Comparison of ENCODE assay signal across 8 mouse cellular contexts in the genomic region with DNA sequence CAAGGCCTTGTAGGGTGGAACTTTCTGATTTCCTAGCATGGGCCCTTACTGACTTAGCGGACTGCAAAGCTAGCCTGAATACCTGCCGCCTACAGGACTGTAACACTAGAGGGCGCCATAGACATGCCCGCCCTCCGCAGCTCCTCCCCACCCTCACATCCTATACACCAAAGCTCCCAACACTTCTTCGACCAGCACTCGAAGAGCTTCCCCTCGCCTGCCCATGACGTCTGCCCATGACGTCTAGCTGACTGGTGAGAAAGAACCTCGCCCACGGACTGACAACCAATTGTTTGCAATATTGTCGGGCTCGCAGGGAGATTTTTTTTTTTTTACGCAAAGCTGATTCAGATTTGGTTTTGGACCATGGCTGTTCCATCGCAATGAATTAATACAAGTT. TPM values are rescaled to one million over a fixed set of nuclear protein-coding genes. Genes with fewer than 3 reads are reported as not detected.
DNase-seq lines count a peak whose midpoint lies in the region; ATAC-seq and TF ChIP-seq lines count a peak whose summit lies in the region.

No protein-coding gene starts in this region.

- no peaks in the 10 kb centered on the region for H3K79me2 ChIP-seq in heart, adult 2 months (replicated peaks; ENCODE audit: control insufficient read depth, insufficient read depth, low read length)

- peak; percentile 65 for DNase-seq in 3134 (ENCODE audit: extremely low read depth, insufficient read length, low spot score)
- DNase-seq in adrenal gland, adult 18-20 months (ENCODE audit: low spot score in 2 of 2) = peak; percentile 47 to 54
- peak; percentile 68 for DNase-seq in embryo, embryonic 11.5 days (ENCODE audit: low read depth, low spot score)
- peak; percentile 75 to 80 for DNase-seq in heart, adult 2 months
- DNase-seq in kidney, adult 18-20 months = peak; percentile 56
- peak; percentile 86 for DNase-seq in midbrain, embryonic 14.5 days
- DNase-seq in spleen, adult 18-20 months = peak; percentile 50 to 55

- H3K4me2 ChIP-seq in limb, embryonic 12.5 days = peak overlapping the region; percentile 50
- H3K4me2 ChIP-seq in midbrain, embryonic 14.5 days (ENCODE audit: low read length) = peak overlapping the region; percentile 45

- no peak overlapping the region for H3K4me3 ChIP-seq in heart, adult 2 months
- no peak overlapping the region for H3K4me3 ChIP-seq in limb, embryonic 12.5 days (replicated peaks)
- H3K4me3 ChIP-seq in midbrain, embryonic 14.5 days (replicated peaks; ENCODE audit: low read depth, low read length) = no peak overlapping the region

- peak; percentile 85; the same call in 1 of the 2 replicates for ATAC-seq in limb, embryonic 12.5 days (ENCODE audit: insufficient number of reproducible peaks, insufficient read depth, low FRiP score, low TSS enrichment, low read depth)
- peak; percentile 71; the same call in 1 of the 2 replicates for ATAC-seq in midbrain, embryonic 14.5 days (ENCODE audit: low FRiP score, low TSS enrichment)

- TF ChIP-seq CTCF in heart, adult 2 months (IDR thresholded peaks at IDR 0.05) = peak; percentile 100

- peak; percentile 77 for TF ChIP-seq EP300 in heart, adult 2 months (IDR thresholded peaks at IDR 0.05; ENCODE audit: insufficient read depth, low read depth, low read length)

- intact Hi-C loops in heart, adult 2 months (cut with DNase I) = loop anchor here (1.0 to 10.0 kb wide), 4 partner anchors 95 to 797 kb away; a partner anchor contains a TSS

- WGBS in heart, adult 2 months = 5% methylated on average over 16 of the region's 16 CpGs
- 9% methylated on average over 16 of the region's 16 CpGs for WGBS in limb, embryonic 12.5 days
- 9% methylated on average over 16 of the region's 16 CpGs for WGBS in midbrain, embryonic 14.5 days

- no peaks in the 10 kb centered on the region for H3K9me3 ChIP-seq in limb, embryonic 12.5 days
- no peaks in the 10 kb centered on the region for H3K9me3 ChIP-seq in midbrain, embryonic 14.5 days (ENCODE audit: control insufficient read depth, low read length)

- H3K27ac ChIP-seq in heart, adult 2 months = no peak overlapping the region
- no peak overlapping the region for H3K27ac ChIP-seq in limb, embryonic 12.5 days
- H3K27ac ChIP-seq in midbrain, embryonic 14.5 days (replicated peaks; ENCODE audit: low read depth, low read length) = no peak overlapping the region

- no peaks in the 10 kb centered on the region for H3K36me3 ChIP-seq in heart, adult 2 months (ENCODE audit: control insufficient read depth, insufficient read depth, low read length)
- H3K36me3 ChIP-seq in limb, embryonic 12.5 days = no peaks in the 10 kb centered on the region
- no peaks in the 10 kb centered on the region for H3K36me3 ChIP-seq in midbrain, embryonic 14.5 days (ENCODE audit: control insufficient read depth, insufficient read depth, low read length)

- no peaks in the 10 kb centered on the region for H3K4me1 ChIP-seq in heart, adult 2 months (ENCODE audit: control insufficient read depth, insufficient read depth, low read length)
- H3K4me1 ChIP-seq in limb, embryonic 12.5 days (replicated peaks) = no peaks in the 10 kb centered on the region
- H3K4me1 ChIP-seq in midbrain, embryonic 14.5 days (ENCODE audit: control insufficient read depth, insufficient read depth, low read length) = no peaks in the 10 kb centered on the region

- no peaks in the 10 kb centered on the region for H3K27me3 ChIP-seq in heart, adult 2 months (ENCODE audit: control insufficient read depth, insufficient read depth, low read length)
- no peaks in the 10 kb centered on the region for H3K27me3 ChIP-seq in limb, embryonic 12.5 days
- no peaks in the 10 kb centered on the region for H3K27me3 ChIP-seq in midbrain, embryonic 14.5 days (ENCODE audit: control insufficient read depth, insufficient read depth, low read length)

- no peak overlapping the region for H3K9ac ChIP-seq in heart, adult 2 months (ENCODE audit: low read depth, low read length)
- no peak overlapping the region for H3K9ac ChIP-seq in limb, embryonic 12.5 days (replicated peaks)
- H3K9ac ChIP-seq in midbrain, embryonic 14.5 days (replicated peaks; ENCODE audit: low read length) = no peak overlapping the region

- no peak for TF ChIP-seq POLR2A in heart, adult 2 months (IDR thresholded peaks at IDR 0.05; ENCODE audit: insufficient read depth, low read depth, low read length)

RNA-seq across cellular contexts. Expression of a gene that starts 5.9 kb away (rescaled TPM):
- total RNA-seq in adrenal gland, adult 18-20 months (2021) = 10 to 100 TPM; 34.3 to 50.9 TPM
- 10 to 100 TPM; 19.4 to 19.8 TPM for total RNA-seq in heart, adult 2 months (2021)
- polyA plus RNA-seq in heart, adult 2 months (2012; rRNA removed) = 31.0 and 43.5 TPM in 2 replicates
- polyA plus RNA-seq in limb, embryonic 12.5 days (2016; fragmentation: Nextera tagmentation; extraction: Ambion mirVana) = 55.1 and 58.0 TPM in 2 replicates
- polyA plus RNA-seq in midbrain, embryonic 14.5 days (2014; fragmentation: Nextera tagmentation; extraction: Ambion mirVana) = 49.0 and 55.4 TPM in 2 replicates

RNA-seq across cellular contexts. Expression of a gene that starts 22.3 kb away (rescaled TPM):
- total RNA-seq in adrenal gland, adult 18-20 months (2021) = 10 to 100 TPM; 17.9 to 18.4 TPM
- 1 to 10 TPM; 5.5 to 7.0 TPM for total RNA-seq in heart, adult 2 months (2021)
- polyA plus RNA-seq in heart, adult 2 months (2012; rRNA removed) = not detected in 2 replicates
- polyA plus RNA-seq in limb, embryonic 12.5 days (2016; fragmentation: Nextera tagmentation; extraction: Ambion mirVana) = 1.1 TPM in 1 of 2 replicates, not detected in the other
- 0.16 and 3.5 TPM in 2 replicates for polyA plus RNA-seq in midbrain, embryonic 14.5 days (2014; fragmentation: Nextera tagmentation; extraction: Ambion mirVana)

RNA-seq across cellular contexts. Expression of a gene that starts 22.4 kb away (rescaled TPM):
- total RNA-seq in adrenal gland, adult 18-20 months (2021) = 100 to 1,000 TPM; 175 to 264 TPM
- total RNA-seq in heart, adult 2 months (2021) = 10 to 100 TPM; 41.2 to 47.8 TPM
- polyA plus RNA-seq in heart, adult 2 months (2012; rRNA removed) = 52.9 and 87.2 TPM in 2 replicates
- polyA plus RNA-seq in limb, embryonic 12.5 days (2016; fragmentation: Nextera tagmentation; extraction: Ambion mirVana) = 7.9 and 13.0 TPM in 2 replicates
- polyA plus RNA-seq in midbrain, embryonic 14.5 days (2014; fragmentation: Nextera tagmentation; extraction: Ambion mirVana) = 16.7 and 30.6 TPM in 2 replicates
